Mouse (Mus musculus) adrenal gland, postnatal 25 days (tissue): ENCODE measurements around the gene Wdr61. TPM values are rescaled to one million over a fixed set of nuclear protein-coding genes. Genes with fewer than 3 reads are reported as not detected.

Experiments
- DNase-seq: peaks from one replicate; pipeline ENCODE4 v3.0.0; 2021; ENCODE audit warnings: mixed read lengths
- long read RNA-seq: library from polyadenylated mRNA; stranded (forward); transcript quantifications from one replicate; pipeline ENCODE4 v2.0.0, GENCODE M21; 2021
- total RNA-seq: library from RNA; stranded (reverse); gene quantifications from 2 replicates; pipeline ENCODE4 v1.2.3, GENCODE M21; 2021

The Wdr61 gene
- total RNA-seq, result 63.7 and 72.0 TPM in 2 replicates
- long read RNA-seq, transcript Wdr61-201 (11 exons, 1,187 nt), result major isoform, 29 of 81 reads
- long read RNA-seq, transcript Wdr61-203 (11 exons, 1,290 nt), result minor isoform, 22 of 81 reads
- long read RNA-seq, partial matches to known transcripts, result 24 of 81 reads
- long read RNA-seq, other reads (novel, unspliced or antisense), result 6 of 81 reads

- DNase-seq, result peak; percentile 98
Measured at GRCm38 (mm10) chr9:54733921-54734638, at the start of gene Wdr61. TSS of gene Wdr61 (minus strand) at chr9:54734519.

- no peak for DNase-seq
Measured at GRCm38 (mm10) chr9:54784003-54784402, 49.7 kb upstream of the Wdr61 start.

- no peak for DNase-seq
Measured at GRCm38 (mm10) chr9:54782504-54782903, 48.2 kb upstream of the Wdr61 start.

DNA sequence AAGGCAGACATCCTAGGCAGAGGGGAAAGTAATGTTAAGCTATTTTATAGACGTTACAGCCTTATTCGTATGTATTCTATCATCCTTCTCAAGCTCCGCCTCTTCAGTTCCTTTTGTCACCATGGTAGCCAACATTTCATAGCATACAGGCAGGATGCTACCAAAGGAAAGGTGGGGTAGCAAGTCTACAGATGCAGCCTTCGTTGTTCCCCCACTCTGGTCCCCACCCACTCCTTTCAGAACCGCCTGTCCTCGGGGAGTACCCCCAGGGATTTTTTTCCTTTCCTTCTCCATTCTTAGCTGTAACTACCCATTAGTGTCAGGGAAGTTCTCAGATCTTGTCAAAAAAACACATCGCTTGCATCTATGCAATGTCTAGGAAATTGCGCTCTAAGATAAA lies 45.0 kb upstream of the Wdr61 start:
- no peak for DNase-seq

- no peak for DNase-seq
Measured at GRCm38 (mm10) chr9:54776451-54776982, 42.2 kb upstream of the Wdr61 start.

DNA sequence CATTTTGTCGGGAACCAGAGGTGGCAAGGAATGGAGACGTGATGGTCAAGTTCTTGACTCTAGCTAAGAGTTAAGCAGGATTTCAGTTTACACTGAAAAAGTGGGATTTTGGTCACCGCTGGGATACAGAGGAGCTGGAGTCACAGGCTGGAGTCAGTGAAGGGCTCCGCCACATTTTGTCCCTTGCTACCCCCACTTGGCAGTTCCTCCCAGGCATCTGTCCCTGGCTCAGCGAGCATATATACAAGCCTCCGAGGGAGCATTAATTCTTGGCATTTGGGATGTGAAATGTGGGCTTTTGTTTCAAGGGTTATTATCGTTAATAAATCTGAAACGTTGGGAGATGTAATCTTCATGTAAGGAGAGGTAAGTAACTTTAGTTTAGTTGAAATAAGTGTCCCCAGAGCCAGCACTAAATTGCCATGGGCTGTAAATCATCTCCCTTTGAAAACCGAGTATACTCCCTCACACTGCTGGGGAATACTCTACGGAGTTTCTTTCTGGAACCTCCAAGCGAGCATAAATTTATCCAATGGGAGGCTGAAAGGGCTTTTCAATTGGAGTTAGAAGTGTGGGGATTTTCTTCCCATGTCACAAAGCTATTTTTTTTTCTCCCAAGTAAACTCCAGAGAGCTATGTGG lies 35.9 kb upstream of the Wdr61 start:
- no peak for DNase-seq

GRCm38 (mm10) chr9:54765336-54766085 lies 31.2 kb upstream of the Wdr61 start:
- DNase-seq, result no peak

DNA sequence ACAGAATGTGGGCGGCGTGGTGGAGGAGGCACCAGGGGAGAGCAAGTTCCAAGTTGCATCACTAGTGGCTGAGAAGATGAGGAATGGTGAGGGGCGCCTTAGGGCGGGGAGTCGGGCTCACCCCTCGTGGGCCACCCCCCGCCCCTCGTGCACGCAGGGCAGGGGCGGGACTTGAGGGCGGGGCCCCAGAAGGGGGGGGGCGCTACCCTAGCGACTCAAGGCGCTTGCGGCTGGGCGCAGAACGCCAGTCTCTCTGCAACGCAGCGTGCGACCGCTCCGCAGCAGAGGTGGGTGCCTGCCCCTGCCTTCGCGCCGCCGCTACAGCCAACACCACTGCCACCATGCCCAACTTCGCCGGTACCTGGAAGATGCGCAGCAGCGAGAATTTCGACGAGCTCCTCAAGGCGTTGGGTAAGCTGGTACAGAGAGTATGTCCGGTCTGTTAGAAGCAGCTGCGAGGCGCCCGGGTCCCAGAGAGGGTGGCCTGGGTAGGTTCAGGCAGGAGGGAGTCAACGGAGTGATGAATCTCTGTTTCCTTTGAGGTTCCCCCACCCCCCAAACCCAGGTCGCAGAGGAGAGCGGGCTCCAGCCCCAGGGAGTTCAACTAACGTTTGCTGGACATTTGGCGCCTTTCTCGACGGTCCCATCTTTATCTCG lies 30.4 kb upstream of the Wdr61 start, which contains the start of gene Crabp1:
Gene Crabp1 (plus strand): TSS at position 188 of the 657 bp plus-strand sequence.
- peak; percentile 8 for DNase-seq

GRCm38 (mm10) chr9:54764091-54764490 lies 29.8 kb upstream of the Wdr61 start:
- DNase-seq, result no peak

GRCm38 (mm10) chr9:54759592-54759991 lies 25.3 kb upstream of the Wdr61 start:
- DNase-seq, result no peak

GRCm38 (mm10) chr9:54752944-54753295 lies 18.6 kb upstream of the Wdr61 start:
- DNase-seq, result no peak

- DNase-seq, result no peak
Measured at GRCm38 (mm10) chr9:54752201-54752943, 18.1 kb upstream of the Wdr61 start.

DNA sequence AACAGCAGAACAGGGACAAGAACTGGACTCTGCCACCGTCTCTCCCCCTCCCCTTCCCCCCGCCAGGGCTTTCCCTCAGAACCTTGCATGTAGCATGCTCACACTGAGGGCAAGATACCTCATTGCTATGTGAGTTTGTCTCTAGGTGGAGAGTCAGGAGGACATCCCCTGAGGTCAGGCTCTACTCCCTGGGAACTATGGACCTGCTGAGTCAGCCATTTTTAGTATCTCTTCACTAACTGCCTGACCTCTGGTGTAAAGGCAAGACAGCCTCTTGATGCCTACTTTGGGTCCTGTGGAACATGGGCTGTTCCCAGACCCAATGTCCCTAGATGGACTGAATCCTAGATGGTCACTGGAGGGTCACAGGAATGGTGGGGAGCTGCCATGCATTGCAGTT lies 17.4 kb upstream of the Wdr61 start:
- DNase-seq, result no peak

DNA sequence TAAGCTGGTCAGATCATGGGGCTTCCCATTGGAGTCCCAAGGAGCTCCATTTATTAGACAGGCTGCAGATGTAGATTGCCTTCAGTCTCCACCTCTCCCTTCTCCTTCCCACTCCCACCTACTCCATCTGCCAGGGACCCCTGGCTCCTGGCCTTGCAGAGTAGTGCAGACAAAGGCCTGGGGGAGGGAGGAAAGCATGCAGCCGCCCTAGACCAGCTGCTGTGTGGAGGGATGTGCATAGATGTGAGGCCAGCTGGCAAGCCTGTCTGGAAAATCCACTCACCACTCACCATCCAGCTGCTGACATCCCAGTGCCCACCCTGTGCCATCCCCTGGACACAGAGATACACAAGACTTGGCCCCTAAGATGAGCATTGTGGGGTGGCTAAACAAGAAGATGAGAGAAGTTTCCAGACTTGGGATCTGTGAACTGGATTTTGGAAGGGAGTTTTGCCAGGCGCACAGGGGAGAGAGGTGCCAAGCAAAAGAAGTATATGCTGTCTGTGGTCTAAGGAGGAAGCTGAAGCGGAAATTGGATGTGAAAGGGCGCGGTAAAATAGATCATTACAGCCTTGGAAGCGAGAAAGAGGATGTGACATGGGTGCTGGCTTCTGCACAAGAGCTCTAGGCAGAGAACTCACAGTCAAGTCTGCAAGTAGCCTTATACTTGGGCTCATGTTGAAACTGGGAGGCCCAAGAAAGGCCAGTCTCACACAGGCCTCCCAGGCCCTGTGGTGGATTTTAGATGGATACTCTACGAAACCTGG lies 16.1 kb upstream of the Wdr61 start:
- no peak for DNase-seq

DNA sequence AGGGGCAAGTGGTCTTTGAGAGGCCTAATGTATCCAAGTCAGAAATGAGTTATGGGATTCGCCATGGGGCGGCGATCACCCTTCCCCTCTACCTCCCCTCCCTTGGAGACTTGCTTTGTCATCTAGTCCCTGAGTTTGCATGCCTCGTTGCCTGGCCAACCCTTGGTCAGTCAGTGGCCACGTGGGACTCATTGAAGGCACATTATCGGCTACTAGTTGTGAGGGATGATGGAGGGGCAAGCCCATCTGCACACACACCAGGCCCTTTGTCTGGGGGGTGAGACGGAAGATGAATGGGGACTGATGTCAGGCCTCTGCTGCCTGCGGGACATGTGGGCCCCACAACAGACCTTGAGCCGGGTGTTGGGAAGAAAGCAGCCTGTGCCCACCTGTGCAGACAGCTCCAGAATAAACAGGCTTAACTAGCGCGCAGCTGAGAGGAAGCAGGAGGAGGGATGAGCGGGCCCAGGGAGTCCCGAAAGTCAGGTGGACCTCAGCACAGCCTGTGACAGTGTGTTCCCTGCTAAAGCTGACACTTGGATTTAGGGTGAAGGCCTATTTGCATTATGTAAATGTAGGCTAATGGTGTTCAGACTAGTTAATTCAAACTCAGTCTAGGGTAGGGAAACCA lies 11.5 kb upstream of the Wdr61 start:
- DNase-seq, result no peak

GRCm38 (mm10) chr9:54743891-54744290 lies 9.6 kb upstream of the Wdr61 start:
- no peak for DNase-seq

DNA sequence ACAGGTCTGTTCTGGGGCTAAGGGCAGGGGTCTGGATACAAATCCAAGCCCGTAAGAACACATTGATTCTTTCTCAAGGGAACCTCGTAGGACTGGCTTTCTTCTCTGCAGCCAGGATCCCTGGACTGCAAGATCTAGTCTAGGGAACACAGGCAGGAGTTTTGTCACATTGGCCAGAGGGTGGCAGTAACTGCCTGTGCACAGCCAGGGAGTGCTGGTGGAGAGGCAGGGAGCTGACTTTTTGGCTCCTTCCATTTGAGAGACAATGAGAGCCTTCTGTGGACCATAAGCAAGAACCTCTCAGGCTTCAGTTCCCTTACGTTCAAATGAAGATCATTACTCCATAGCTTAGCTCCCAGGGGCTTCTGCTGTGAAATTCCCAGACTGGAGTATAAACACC lies 4.1 kb upstream of the Wdr61 start:
- peak; percentile 38 for DNase-seq

- peak; percentile 26 for DNase-seq
Measured at GRCm38 (mm10) chr9:54736284-54736701, 2.0 kb upstream of the Wdr61 start.

- no peak for DNase-seq
Measured at GRCm38 (mm10) chr9:54734639-54735252, 427 bp upstream of the Wdr61 start.

GRCm38 (mm10) chr9:54732122-54732521 lies 2.2 kb downstream of the Wdr61 start:
- DNase-seq, result no peak
